Mouse (Mus musculus) olfactory bulb, adult 2 months (tissue): ENCODE measurements around the gene Prpf4b. TPM values are rescaled to one million over a fixed set of nuclear protein-coding genes. Genes with fewer than 3 reads are reported as not detected.
"Not testable (repeated sequence)": the region's sequence is repeated elsewhere in the genome, so short reads cannot be mapped to it uniquely, and the experiment has no call there.

Experiments used
- H3K27ac ChIP-seq: fragments of 200-500 bp; 2 replicates; pipeline ENCODE4 v1.5.1; 2012; ENCODE audit warnings: low read depth, low read length; ENCODE audit not compliant: insufficient read depth
- H3K4me1 ChIP-seq: fragments of 200-500 bp; 2 replicates; pipeline ENCODE4 v1.6.1; 2012; ENCODE audit warnings: low read length; ENCODE audit not compliant: control insufficient read depth, insufficient read depth
- H3K4me3 ChIP-seq: fragments of 200-500 bp; 2 replicates; pipeline ENCODE4 v1.5.1; 2012; ENCODE audit warnings: mild to moderate bottlenecking, low read depth, low read length, moderate library complexity; ENCODE audit not compliant: insufficient read depth
- CTCF ChIP-seq: fragments of 200-500 bp; IDR thresholded peaks from 2 replicates; pipeline ENCODE4 v1.5.1; 2012; ENCODE audit warnings: low read depth, mild to moderate bottlenecking, low read length, moderate library complexity; ENCODE audit not compliant: insufficient read depth
- POLR2A ChIP-seq: fragments of 200-500 bp; IDR thresholded peaks from 2 replicates; pipeline ENCODE4 v1.6.1; 2012; ENCODE audit warnings: mild to moderate bottlenecking, low read depth, low read length, moderate library complexity; ENCODE audit not compliant: insufficient read depth
- WGBS: fragments of 180-500 bp; shearing (Covaris S2); methylation state at CpG from one replicate; pipeline ENCODE4 v1.1.7; 2018; 5-methylcytosine and 5-hydroxymethylcytosine counted together
- polyA plus RNA-seq: library from polyadenylated mRNA; stranded (reverse); fragments of >200 nt; gene quantifications from 2 replicates; pipeline ENCODE4 v1.2.4, GENCODE M21; 2012; ENCODE audit warnings: low replicate concordance; ENCODE audit not compliant: missing spikeins, insufficient read depth, insufficient read length

Prpf4b gene
- polyA plus RNA-seq, 1 experiment = 158 TPM

- H3K4me1 ChIP-seq = no peaks in the 10 kb centered on the region
- WGBS = 37% methylated on average over 7 of the region's 7 CpGs
- no peak overlapping the region for H3K27ac ChIP-seq
- no peak overlapping the region for H3K4me3 ChIP-seq
- TF ChIP-seq POLR2A (no peak), CTCF (no peak)
Measured at GRCm38 (mm10) chr13:34864420-34865169, 10.5 kb upstream of the Prpf4b start.

DNA sequence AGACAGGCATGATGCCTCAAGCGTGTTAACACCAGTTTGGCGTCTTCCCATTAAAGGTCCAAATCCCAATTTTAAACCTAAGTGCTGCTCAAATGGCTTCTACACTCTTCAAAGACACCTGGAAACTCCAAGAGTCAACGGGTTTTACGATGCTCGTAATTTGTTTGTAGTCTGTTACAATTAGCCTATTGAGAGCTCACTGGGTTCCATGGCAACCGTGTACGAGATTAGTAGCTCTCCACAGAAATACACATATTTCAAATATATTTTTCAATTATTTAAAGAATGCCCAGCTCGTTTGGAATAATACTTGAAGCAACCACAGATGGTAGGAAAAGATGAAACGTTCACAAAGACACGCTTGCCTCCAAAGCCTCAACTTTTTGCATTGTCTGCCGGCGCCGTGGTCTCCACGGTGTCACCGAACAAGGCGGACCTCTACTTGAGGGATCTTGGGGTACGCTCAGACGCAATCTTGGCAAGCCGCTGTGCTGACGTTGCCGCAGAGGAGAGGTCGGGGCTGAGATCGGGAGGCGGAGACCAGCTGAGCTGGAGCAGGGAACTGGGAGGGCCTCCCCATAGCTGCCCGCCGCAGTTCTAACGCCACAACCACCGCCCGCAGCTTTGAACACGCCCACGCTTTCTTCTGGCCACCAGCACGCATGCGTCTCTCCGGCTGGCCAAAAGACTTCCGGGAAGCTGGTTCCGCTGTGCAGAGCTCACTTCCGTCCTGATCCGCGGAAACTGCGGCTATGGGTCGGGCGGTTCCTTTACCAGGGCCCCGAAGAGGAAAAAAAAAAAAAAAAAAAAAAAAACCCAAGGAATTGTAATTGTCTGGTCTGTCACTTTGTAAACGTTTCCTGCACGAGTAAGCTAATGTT is 1.1 kb upstream of the Prpf4b start:
- WGBS = under 1% methylated on average over 45 of the region's 45 CpGs
- peaks cover 1% of the 10 kb centered on the region; the same call in 1 of the 2 replicates for H3K4me1 ChIP-seq
- peak overlapping the region; percentile 95 for H3K27ac ChIP-seq
- TF ChIP-seq POLR2A (peak; percentile 81), CTCF (no peak)
- H3K4me3 ChIP-seq = peak overlapping the region; percentile 96

GRCm38 (mm10) chr13:34874736-34875135 is 366 bp upstream of the Prpf4b start:
- 13% methylated on average over 13 of the region's 13 CpGs for WGBS
- Histone ChIP-seq H3K27ac (0 out of 2 replicates have a peak overlapping the region, but pooled peaks have one; percentile 96), H3K4me3 (peak overlapping the region; percentile 66; the same call in 1 of the 2 replicates)
- not testable (repeated sequence) for H3K4me1 ChIP-seq

GRCm38 (mm10) chr13:34875741-34876445 is 791 bp downstream of the Prpf4b start:
- TF ChIP-seq POLR2A = no peak
- TF ChIP-seq CTCF = no peak
- Histone ChIP-seq H3K27ac (peak overlapping the region; percentile 62), H3K4me1 (peaks cover 3% of the 10 kb centered on the region; the same call in 1 of the 2 replicates), H3K4me3 (peak overlapping the region; percentile 66)
- WGBS = under 1% methylated on average over 50 of the region's 50 CpGs

DNA sequence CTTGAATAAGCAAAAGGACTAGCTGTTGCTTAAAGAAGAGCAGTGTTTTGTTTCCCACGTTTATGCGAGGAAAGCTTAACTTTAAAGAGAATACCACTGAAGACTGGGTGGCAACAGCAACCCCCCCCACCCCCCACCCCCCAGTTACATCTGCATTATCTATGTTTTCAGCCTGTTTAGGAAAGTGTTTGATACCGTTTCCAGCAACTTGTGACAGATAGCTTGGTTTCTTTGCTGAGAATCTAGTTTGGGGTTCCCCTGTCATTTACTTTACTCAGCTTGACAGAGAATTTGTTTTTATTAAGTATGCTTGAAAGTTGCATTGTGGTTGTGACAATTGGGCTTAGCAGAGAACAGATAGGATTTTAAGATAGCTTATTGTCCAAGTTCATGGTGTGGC is 1.4 kb downstream of the Prpf4b start:
- WGBS = 2% methylated on average over 3 of the region's 3 CpGs
- TF ChIP-seq CTCF = no peak
- Histone ChIP-seq H3K4me1 (peaks cover 3% of the 10 kb centered on the region; the same call in 1 of the 2 replicates), H3K4me3 (no peak overlapping the region), H3K27ac (no peak overlapping the region)

- 54% methylated on average over 1 of the region's 1 CpGs for WGBS
- TF ChIP-seq POLR2A (no peak), CTCF (no peak)
- H3K4me1 ChIP-seq = no peaks in the 10 kb centered on the region
- H3K4me3 ChIP-seq = no peak overlapping the region
- no peak overlapping the region for H3K27ac ChIP-seq
Measured at GRCm38 (mm10) chr13:34892871-34893270, 17.8 kb downstream of the Prpf4b start.

DNA sequence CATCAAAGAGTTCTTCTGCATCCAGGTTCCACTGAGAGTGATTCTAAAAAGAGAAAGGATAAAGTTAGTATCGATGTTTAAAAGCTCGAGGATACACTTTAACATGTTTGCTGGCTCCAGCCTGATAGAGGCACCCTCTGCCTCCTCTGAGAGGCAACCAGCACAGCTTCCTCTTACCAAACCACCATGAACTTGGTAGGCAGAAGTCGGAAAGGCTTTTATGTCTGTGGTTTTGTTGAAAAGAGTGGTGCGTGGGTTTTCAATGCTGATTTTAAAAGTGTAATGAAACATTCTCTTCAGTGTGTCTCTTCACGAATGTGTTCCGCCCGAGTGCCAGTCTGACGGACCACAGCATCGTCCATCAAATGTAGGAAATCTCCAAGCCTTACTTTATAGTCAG is 39.5 kb downstream of the Prpf4b start:
- H3K4me3 ChIP-seq = no peak overlapping the region
- TF ChIP-seq POLR2A = no peak
- no peak for TF ChIP-seq CTCF
- H3K4me1 ChIP-seq = peaks cover 6% of the 10 kb centered on the region; the same call in 1 of the 2 replicates
- WGBS = 82% methylated on average over 9 of the region's 9 CpGs
- H3K27ac ChIP-seq = no peak overlapping the region

DNA sequence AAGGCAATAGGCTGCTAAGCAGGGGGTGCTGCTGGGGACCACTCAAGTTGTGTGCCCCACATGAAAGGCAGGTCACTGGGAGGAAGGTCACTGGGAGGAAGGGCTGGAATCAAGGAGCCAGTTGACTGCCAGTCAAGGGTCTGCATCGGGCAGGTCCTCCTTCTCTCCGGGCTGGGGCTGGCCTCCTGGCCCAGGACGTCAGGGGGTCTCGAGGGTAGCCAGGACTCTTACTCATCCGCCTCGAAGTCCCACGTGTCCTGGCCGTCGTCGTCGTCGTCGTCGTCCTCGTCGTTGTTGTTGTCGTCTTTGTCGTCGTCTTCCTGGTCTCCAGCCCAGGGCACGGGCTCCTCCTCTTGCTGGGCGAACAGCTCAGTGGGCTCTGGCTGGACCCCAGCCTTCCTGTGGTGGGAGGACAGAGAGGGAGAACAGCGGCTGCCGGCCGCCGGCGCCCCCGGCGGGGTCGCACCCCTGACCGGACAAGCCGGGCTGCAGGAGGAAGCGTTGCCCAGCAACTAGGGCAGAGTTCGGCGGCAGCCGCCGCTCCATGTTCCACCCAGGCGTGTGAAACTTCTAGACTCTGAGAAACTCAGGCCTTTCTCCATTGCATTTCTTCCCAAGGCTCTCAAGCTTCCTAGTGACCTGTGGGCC is 41.5 kb downstream of the Prpf4b start:
- 48% methylated on average over 37 of the region's 37 CpGs for WGBS
- Histone ChIP-seq H3K4me3 (peak overlapping the region; percentile 5; the same call in 1 of the 2 replicates), H3K4me1 (peaks cover 6% of the 10 kb centered on the region; the same call in 1 of the 2 replicates), H3K27ac (no peak overlapping the region)
- no peak for TF ChIP-seq CTCF
- TF ChIP-seq POLR2A = no peak
